Mouse (Mus musculus) midbrain, embryonic 14.5 days (tissue): Measurements from ENCODE around the gene Gm20388. TPM values are rescaled to one million over a fixed set of nuclear protein-coding genes. Genes with fewer than 3 reads are reported as not detected.

Source experiments
- ATAC-seq: fragments of 200-750 bp; cut with Nextera tagmentation; 2 replicates; pipeline ENCODE4 v1.8.0; 2017; ENCODE audit warnings: moderate number of reproducible peaks, moderate library complexity; ENCODE audit not compliant: low FRiP score, low TSS enrichment
- DNase-seq: peaks from one replicate; pipeline ENCODE4 v3.0.0-alpha.2; 2015
- H3K27ac ChIP-seq: fragments of 300-500 bp; sonication (generic); replicated peaks from 2 replicates; pipeline ENCODE4 v1.5.1; 2014; ENCODE audit warnings: mild to moderate bottlenecking, low read depth, low read length, moderate library complexity
- H3K27me3 ChIP-seq: fragments of 300-500 bp; sonication (generic); 2 replicates; pipeline ENCODE4 v1.6.1; 2014; ENCODE audit warnings: low read length, control low read depth, mixed read lengths; ENCODE audit not compliant: control insufficient read depth, insufficient read depth
- H3K36me3 ChIP-seq: fragments of 300-500 bp; sonication (generic); 2 replicates; pipeline ENCODE4 v1.6.1; 2014; ENCODE audit warnings: low read length, control low read depth; ENCODE audit not compliant: control insufficient read depth, insufficient read depth
- H3K4me1 ChIP-seq: fragments of 300-500 bp; sonication (generic); 2 replicates; pipeline ENCODE4 v1.6.1; 2014; ENCODE audit warnings: mild to moderate bottlenecking, antibody characterized with exemption, low read length, control low read depth; ENCODE audit not compliant: control insufficient read depth, insufficient read depth
- H3K4me2 ChIP-seq: fragments of 300-500 bp; sonication (generic); 2 replicates; pipeline ENCODE4 v1.6.1; 2014; ENCODE audit warnings: mild to moderate bottlenecking, low read length, moderate library complexity
- H3K4me3 ChIP-seq: fragments of 300-500 bp; sonication (generic); replicated peaks from 2 replicates; pipeline ENCODE4 v1.5.1; 2014; ENCODE audit warnings: low read depth, low read length
- H3K9ac ChIP-seq: fragments of 300-500 bp; sonication (generic); replicated peaks from 2 replicates; pipeline ENCODE4 v1.6.1; 2014; ENCODE audit warnings: mild to moderate bottlenecking, low read length, moderate library complexity
- H3K9me3 ChIP-seq: fragments of 300-500 bp; sonication (generic); 2 replicates; pipeline ENCODE4 v1.6.1; 2016; ENCODE audit warnings: low read length, control low read depth, mixed read lengths; ENCODE audit not compliant: control insufficient read depth
- WGBS: fragments of 180-500 bp; shearing (Covaris S2); extraction: QIAGEN DNeasy Blood & Tissue Kit; methylation state at CpG from one replicate; pipeline ENCODE4 v1.1.7; 2014; 5-methylcytosine and 5-hydroxymethylcytosine counted together
- polyA plus RNA-seq: library from polyadenylated mRNA; unstranded; fragments of >200 nt; fragmentation: Nextera tagmentation; extraction: Ambion mirVana; gene quantifications from 2 replicates; pipeline ENCODE4 v1.2.1, GENCODE M21; 2014

The Gm20388 gene
- polyA plus RNA-seq, 1 experiment from 2014 or later: 4.1 TPM

GRCm38 (mm10) chr8:123842086-123842485 is 3931.4 kb downstream of the Gm20388 start:
- Histone ChIP-seq H3K4me2 (no peak overlapping the region), H3K4me1 (no peaks in the 10 kb centered on the region), H3K27ac (no peak overlapping the region), H3K9ac (no peak overlapping the region), H3K27me3 (no peaks in the 10 kb centered on the region), H3K4me3 (no peak overlapping the region), H3K36me3 (peaks cover 17% of the 10 kb centered on the region; the same call in 1 of the 2 replicates), H3K9me3 (no peaks in the 10 kb centered on the region)
- no peak for ATAC-seq
- no peak for DNase-seq
- WGBS: 89% methylated on average over 12 of the region's 12 CpGs

- Histone ChIP-seq H3K4me2 (no peak overlapping the region), H3K9me3 (no peaks in the 10 kb centered on the region), H3K27me3 (no peaks in the 10 kb centered on the region), H3K9ac (no peak overlapping the region), H3K4me1 (no peaks in the 10 kb centered on the region), H3K4me3 (no peak overlapping the region), H3K27ac (no peak overlapping the region), H3K36me3 (peaks cover 11% of the 10 kb centered on the region; the same call in 1 of the 2 replicates)
- ATAC-seq: no peak
- DNase-seq: no peak
- WGBS: 91% methylated on average over 7 of the region's 7 CpGs
Observed at GRCm38 (mm10) chr8:123844341-123844740, 3933.7 kb downstream of the Gm20388 start.

GRCm38 (mm10) chr8:123845114-123845513 is 3934.5 kb downstream of the Gm20388 start:
- H3K9me3 ChIP-seq: no peaks in the 10 kb centered on the region
- H3K27ac ChIP-seq: no peak overlapping the region
- WGBS: 96% methylated on average over 13 of the region's 13 CpGs
- H3K4me2 ChIP-seq: no peak overlapping the region
- H3K4me1 ChIP-seq: no peaks in the 10 kb centered on the region
- peaks cover 11% of the 10 kb centered on the region; the same call in 1 of the 2 replicates for H3K36me3 ChIP-seq
- no peak for DNase-seq
- no peak for ATAC-seq
- H3K9ac ChIP-seq: no peak overlapping the region
- H3K27me3 ChIP-seq: no peaks in the 10 kb centered on the region
- H3K4me3 ChIP-seq: no peak overlapping the region

GRCm38 (mm10) chr8:123845991-123846390 is 3935.3 kb downstream of the Gm20388 start:
- H3K27me3 ChIP-seq: no peaks in the 10 kb centered on the region
- no peaks in the 10 kb centered on the region for H3K4me1 ChIP-seq
- no peak overlapping the region for H3K4me2 ChIP-seq
- no peak overlapping the region for H3K4me3 ChIP-seq
- no peak overlapping the region for H3K27ac ChIP-seq
- 0 out of 2 replicates have a peak, but pooled peaks cover 6% of the 10 kb centered on the region for H3K36me3 ChIP-seq
- no peaks in the 10 kb centered on the region for H3K9me3 ChIP-seq
- ATAC-seq (no peak), DNase-seq (no peak)
- 88% methylated on average over 10 of the region's 10 CpGs for WGBS
- no peak overlapping the region for H3K9ac ChIP-seq

GRCm38 (mm10) chr8:123846509-123846908 is 3935.9 kb downstream of the Gm20388 start:
- 96% methylated on average over 12 of the region's 12 CpGs for WGBS
- no peak for ATAC-seq

GRCm38 (mm10) chr8:123847546-123847945 is 3936.9 kb downstream of the Gm20388 start:
- no peaks in the 10 kb centered on the region for H3K27me3 ChIP-seq

More at GRCm38 (mm10) chr8:123846509-123846908, 3935.9 kb downstream of the Gm20388 start:
- DNase-seq: no peak
- Histone ChIP-seq H3K4me3 (no peak overlapping the region), H3K36me3 (0 out of 2 replicates have a peak, but pooled peaks cover under 1% of the 10 kb centered on the region), H3K4me2 (no peak overlapping the region), H3K27me3 (no peaks in the 10 kb centered on the region), H3K27ac (no peak overlapping the region), H3K9me3 (no peaks in the 10 kb centered on the region), H3K4me1 (no peaks in the 10 kb centered on the region), H3K9ac (no peak overlapping the region)

GRCm38 (mm10) chr8:123849352-123849751 is 3938.7 kb downstream of the Gm20388 start:
- Histone ChIP-seq H3K4me2 (no peak overlapping the region), H3K4me3 (no peak overlapping the region), H3K36me3 (no peaks in the 10 kb centered on the region), H3K9me3 (no peaks in the 10 kb centered on the region), H3K4me1 (no peaks in the 10 kb centered on the region), H3K27me3 (no peaks in the 10 kb centered on the region), H3K9ac (no peak overlapping the region), H3K27ac (no peak overlapping the region)
- ATAC-seq: no peak
- DNase-seq: no peak
- WGBS: 90% methylated on average over 4 of the region's 4 CpGs

More at GRCm38 (mm10) chr8:123847546-123847945, 3936.9 kb downstream of the Gm20388 start:
- Histone ChIP-seq H3K9ac (no peak overlapping the region), H3K9me3 (no peaks in the 10 kb centered on the region), H3K4me2 (no peak overlapping the region), H3K4me3 (no peak overlapping the region), H3K36me3 (no peaks in the 10 kb centered on the region), H3K4me1 (no peaks in the 10 kb centered on the region), H3K27ac (no peak overlapping the region)
- WGBS: 65% methylated on average over 3 of the region's 3 CpGs
- ATAC-seq (no peak), DNase-seq (no peak)

GRCm38 (mm10) chr8:123851590-123851989 is 3940.9 kb downstream of the Gm20388 start:
- no peaks in the 10 kb centered on the region for H3K4me1 ChIP-seq
- H3K27ac ChIP-seq: no peak overlapping the region
- 76% methylated on average over 5 of the region's 5 CpGs for WGBS

GRCm38 (mm10) chr8:123854252-123854651 is 3943.6 kb downstream of the Gm20388 start:
- H3K36me3 ChIP-seq: no peaks in the 10 kb centered on the region
- WGBS: 96% methylated on average over 1 of the region's 1 CpGs
- no peak overlapping the region for H3K9ac ChIP-seq
- no peak overlapping the region for H3K4me2 ChIP-seq
- no peaks in the 10 kb centered on the region for H3K9me3 ChIP-seq
- DNase-seq (no peak), ATAC-seq (no peak)
- H3K27me3 ChIP-seq: no peaks in the 10 kb centered on the region
- H3K4me1 ChIP-seq: peaks cover 6% of the 10 kb centered on the region; the same call in 1 of the 2 replicates
- no peak overlapping the region for H3K4me3 ChIP-seq
- H3K27ac ChIP-seq: no peak overlapping the region

More at GRCm38 (mm10) chr8:123851590-123851989, 3940.9 kb downstream of the Gm20388 start:
- Histone ChIP-seq H3K9me3 (no peaks in the 10 kb centered on the region), H3K4me3 (no peak overlapping the region), H3K4me2 (no peak overlapping the region), H3K36me3 (no peaks in the 10 kb centered on the region), H3K9ac (no peak overlapping the region), H3K27me3 (no peaks in the 10 kb centered on the region)
- ATAC-seq (no peak), DNase-seq (no peak)
